17 mouse cellular contexts compared by ENCODE assay signal in genomic region chr19:10171846-10172245, GRCm38 (mm10). TPM values are rescaled to one million over a fixed set of nuclear protein-coding genes. Genes with fewer than 3 reads are reported as not detected.
DNase-seq lines count a peak whose midpoint lies in the region; ATAC-seq and TF ChIP-seq lines count a peak whose summit lies in the region.
"Had no signal": no experiment of that assay in that cellular context is flagged by ENCODE, and none has a peak within 500 bp of the region (broad histone marks: within the 10 kb centered on the region; RNA-seq: fewer than 3 reads in every experiment).

No protein-coding gene starts in this region.

- H3K9ac ChIP-seq in heart, embryonic 11.5 days (ENCODE audit: low read depth, low read length): 0 out of 2 replicates have a peak overlapping the region, but pooled peaks have one; percentile 34
- H3K9ac ChIP-seq in heart, adult 2 months (ENCODE audit: low read depth, low read length): no peak overlapping the region
- H3K9ac ChIP-seq in liver, embryonic 14.5 days (replicated peaks): no peak overlapping the region
- H3K9ac ChIP-seq: hindbrain, embryonic 14.5 days; limb, embryonic 12.5 days; midbrain, embryonic 15.5 days had no signal

- no peak for TF ChIP-seq EP300 in heart, adult 2 months (IDR thresholded peaks at IDR 0.05; ENCODE audit: insufficient read depth, low read depth, low read length)
- no peak for TF ChIP-seq EP300 in liver, embryonic 14.5 days (IDR thresholded peaks at IDR 0.05; ENCODE audit: low read depth)

- TF ChIP-seq POLR2A in heart, adult 2 months (IDR thresholded peaks at IDR 0.05; ENCODE audit: insufficient read depth, low read depth, low read length): no peak

- no peak for ATAC-seq in heart, embryonic 11.5 days (replicated peaks; ENCODE audit: insufficient number of reproducible peaks, low FRiP score, low TSS enrichment)
- no peak for ATAC-seq in liver, embryonic 14.5 days (ENCODE audit: insufficient read depth)
- ATAC-seq: forebrain, embryonic 14.5 days; midbrain, embryonic 15.5 days had no signal

- no peak overlapping the region for H3K4me2 ChIP-seq in heart, embryonic 11.5 days
- no peak overlapping the region for H3K4me2 ChIP-seq in liver, embryonic 14.5 days (ENCODE audit: low read depth)
- H3K4me2 ChIP-seq: hindbrain, embryonic 14.5 days; limb, embryonic 12.5 days; midbrain, embryonic 15.5 days had no signal

- no peaks in the 10 kb centered on the region for H3K36me3 ChIP-seq in heart, embryonic 11.5 days (ENCODE audit: control insufficient read depth, insufficient read depth, low read length)
- no peaks in the 10 kb centered on the region for H3K36me3 ChIP-seq in heart, adult 2 months (ENCODE audit: control insufficient read depth, insufficient read depth, low read length)
- no peaks in the 10 kb centered on the region for H3K36me3 ChIP-seq in liver, embryonic 14.5 days (replicated peaks; ENCODE audit: control insufficient read depth, insufficient read depth, low read depth)
- no peaks in the 10 kb centered on the region for H3K36me3 ChIP-seq in limb, embryonic 10.5 days
- H3K36me3 ChIP-seq: limb, embryonic 12.5 days; midbrain, embryonic 15.5 days had no signal

- no peak overlapping the region for H3K4me3 ChIP-seq in heart, embryonic 11.5 days (ENCODE audit: low read depth, low read length)
- no peak overlapping the region for H3K4me3 ChIP-seq in heart, adult 2 months
- H3K4me3 ChIP-seq in liver, embryonic 14.5 days (ENCODE audit: insufficient read depth in 1 of 2, low read depth in 2 of 2, low read length in 2 of 2): no peak overlapping the region
- H3K4me3 ChIP-seq in limb, embryonic 10.5 days: no peak overlapping the region
- H3K4me3 ChIP-seq: limb, embryonic 12.5 days; midbrain, embryonic 15.5 days had no signal

- H3K4me1 ChIP-seq in heart, embryonic 11.5 days (ENCODE audit: control insufficient read depth, insufficient read depth, low read length): peaks cover 5% of the 10 kb centered on the region; the same call in 1 of the 2 replicates
- peaks cover 2% of the 10 kb centered on the region for H3K4me1 ChIP-seq in heart, adult 2 months (ENCODE audit: control insufficient read depth, insufficient read depth, low read length)
- H3K4me1 ChIP-seq in liver, embryonic 14.5 days (replicated peaks; ENCODE audit: control insufficient read depth in 2 of 2, insufficient read depth in 2 of 2, low read length in 1 of 2): peaks cover 36 to 51% of the 10 kb centered on the region in 2 experiments
- no peaks in the 10 kb centered on the region for H3K4me1 ChIP-seq in limb, embryonic 10.5 days
- H3K4me1 ChIP-seq: limb, embryonic 12.5 days; midbrain, embryonic 15.5 days had no signal

- H3K27ac ChIP-seq in heart, embryonic 11.5 days (ENCODE audit: low read depth, low read length): peak overlapping the region; percentile 35; the same call in 1 of the 2 replicates
- no peak overlapping the region for H3K27ac ChIP-seq in heart, adult 2 months
- peak overlapping the region; percentile 94 for H3K27ac ChIP-seq in liver, embryonic 14.5 days
- no peak overlapping the region for H3K27ac ChIP-seq in limb, embryonic 10.5 days
- H3K27ac ChIP-seq: hindbrain, embryonic 14.5 days; limb, embryonic 12.5 days; midbrain, embryonic 15.5 days had no signal

- no peaks in the 10 kb centered on the region for H3K27me3 ChIP-seq in heart, embryonic 11.5 days (ENCODE audit: control insufficient read depth, insufficient read depth, low read length)
- no peaks in the 10 kb centered on the region for H3K27me3 ChIP-seq in heart, adult 2 months (ENCODE audit: control insufficient read depth, insufficient read depth, low read length)
- no peaks in the 10 kb centered on the region for H3K27me3 ChIP-seq in liver, embryonic 14.5 days (ENCODE audit: control insufficient read depth, insufficient read depth, low read length)
- no peaks in the 10 kb centered on the region for H3K27me3 ChIP-seq in limb, embryonic 10.5 days (ENCODE audit: low read depth, poor library complexity, severe bottlenecking)
- H3K27me3 ChIP-seq: limb, embryonic 12.5 days; midbrain, embryonic 15.5 days had no signal

- H3K9me3 ChIP-seq in heart, embryonic 11.5 days (replicated peaks; ENCODE audit: control insufficient read depth, low read length): no peaks in the 10 kb centered on the region
- no peaks in the 10 kb centered on the region for H3K9me3 ChIP-seq in liver, embryonic 14.5 days (ENCODE audit: control insufficient read depth, low read length)
- no peaks in the 10 kb centered on the region for H3K9me3 ChIP-seq in limb, embryonic 10.5 days (replicated peaks)
- H3K9me3 ChIP-seq: limb, embryonic 12.5 days; midbrain, embryonic 15.5 days had no signal

- no peak for TF ChIP-seq CTCF in heart, adult 2 months (IDR thresholded peaks at IDR 0.05)
- no peak for TF ChIP-seq CTCF in liver, embryonic 14.5 days (IDR thresholded peaks at IDR 0.05; ENCODE audit: low read depth)

- intact Hi-C loops in heart, adult 2 months (cut with DNase I): no loop called here

- no peak for DNase-seq in heart, adult 2 months
- peak; percentile 78 for DNase-seq in 416B (ENCODE audit: low read depth)
- DNase-seq in brain, adult 2 months (ENCODE audit: low read depth, low spot score): peak; percentile 83
- DNase-seq in liver, embryonic 14.5 days (ENCODE audit: low read depth in 3 of 3, low spot score in 3 of 3): no peak
- DNase-seq in limb, embryonic 10.5 days (ENCODE audit: low spot score): no peak
- no peak for DNase-seq in kidney, postnatal 4 days
- DNase-seq in cerebellum, postnatal 4 days (ENCODE audit: low spot score in 2 of 2): no peak
- DNase-seq: cerebellum, postnatal 36 days; gastrocnemius, postnatal 36 days; kidney, adult 18-20 months; kidney, postnatal 36 days; thymus, postnatal 14 days had no signal

- H3K79me2 ChIP-seq in heart, adult 2 months (replicated peaks; ENCODE audit: control insufficient read depth, insufficient read depth, low read length): no peaks in the 10 kb centered on the region

RNA-seq across cellular contexts. Expression of gene Fads1, which starts 10.8 kb away (rescaled TPM):
- 64.6 and 65.8 TPM in 2 replicates for polyA plus RNA-seq in heart, embryonic 11.5 days (2014; fragmentation: Nextera tagmentation; extraction: Ambion mirVana)
- 10 to 100 TPM; 24.2 to 25.3 TPM for total RNA-seq in heart, adult 2 months (2021)
- 14.6 and 16.2 TPM in 2 replicates for polyA plus RNA-seq in heart, adult 2 months (2012; rRNA removed)
- polyA plus RNA-seq in liver, embryonic 14.5 days (2012; rRNA removed): 27.3 and 32.1 TPM in 2 replicates
- polyA plus RNA-seq in liver, embryonic 14.5 days (2014; fragmentation: Nextera tagmentation; extraction: Ambion mirVana): 45.2 and 50.5 TPM in 2 replicates
- 142 and 155 TPM in 2 replicates for polyA plus RNA-seq in limb, embryonic 10.5 days (2016; fragmentation: Nextera tagmentation; extraction: Ambion mirVana)

RNA-seq across cellular contexts. Expression of gene Tmem258, which starts 32.0 kb away (rescaled TPM):
- 412 and 418 TPM in 2 replicates for polyA plus RNA-seq in heart, embryonic 11.5 days (2014; fragmentation: Nextera tagmentation; extraction: Ambion mirVana)
- 100 to 1,000 TPM; 154 to 181 TPM for total RNA-seq in heart, adult 2 months (2021)
- 200 and 205 TPM in 2 replicates for polyA plus RNA-seq in heart, adult 2 months (2012; rRNA removed)
- polyA plus RNA-seq in liver, embryonic 14.5 days (2012; rRNA removed): 78.6 and 107 TPM in 2 replicates
- 397 and 402 TPM in 2 replicates for polyA plus RNA-seq in liver, embryonic 14.5 days (2014; fragmentation: Nextera tagmentation; extraction: Ambion mirVana)
- 420 and 432 TPM in 2 replicates for polyA plus RNA-seq in limb, embryonic 10.5 days (2016; fragmentation: Nextera tagmentation; extraction: Ambion mirVana)

RNA-seq across cellular contexts. Expression of gene Fen1, which starts 32.1 kb away (rescaled TPM):
- polyA plus RNA-seq in heart, embryonic 11.5 days (2014; fragmentation: Nextera tagmentation; extraction: Ambion mirVana): 59.3 and 70.9 TPM in 2 replicates
- 1 to 10 TPM; 3.7 to 4.5 TPM for total RNA-seq in heart, adult 2 months (2021)
- 2.9 and 3.8 TPM in 2 replicates for polyA plus RNA-seq in heart, adult 2 months (2012; rRNA removed)
- polyA plus RNA-seq in liver, embryonic 14.5 days (2012; rRNA removed): 53.1 and 75.8 TPM in 2 replicates
- 131 and 145 TPM in 2 replicates for polyA plus RNA-seq in liver, embryonic 14.5 days (2014; fragmentation: Nextera tagmentation; extraction: Ambion mirVana)
- polyA plus RNA-seq in limb, embryonic 10.5 days (2016; fragmentation: Nextera tagmentation; extraction: Ambion mirVana): 188 and 204 TPM in 2 replicates

Comparison
In these comparisons a context has a peak if more than half of its experiments do, and no peak if none do; other contexts are left out.
1. H3K27ac ChIP-seq: peak in heart, embryonic 11.5 days (single experiment) and liver, embryonic 14.5 days (single experiment); none in heart, adult 2 months (single experiment) and limb, embryonic 10.5 days (single experiment).
2. RNA of gene Fen1, which starts 32.1 kb away (polyA plus RNA-seq): 188 to 204 TPM in limb, embryonic 10.5 days, 53.1 to 145 TPM in liver, embryonic 14.5 days and 59.3 to 70.9 TPM in heart, embryonic 11.5 days; 2.9 to 3.8 TPM in heart, adult 2 months; every median in the first group is over 10 times any median in the second.
3. DNase-seq: peak in 416B (single experiment) and brain, adult 2 months (single experiment); none in heart, adult 2 months (0 of 2), liver, embryonic 14.5 days (0 of 3), limb, embryonic 10.5 days (single experiment), kidney, postnatal 4 days (0 of 2) and cerebellum, postnatal 4 days (0 of 2).